ENCODE assay signal across 20 mouse cellular contexts in the genomic region with DNA sequence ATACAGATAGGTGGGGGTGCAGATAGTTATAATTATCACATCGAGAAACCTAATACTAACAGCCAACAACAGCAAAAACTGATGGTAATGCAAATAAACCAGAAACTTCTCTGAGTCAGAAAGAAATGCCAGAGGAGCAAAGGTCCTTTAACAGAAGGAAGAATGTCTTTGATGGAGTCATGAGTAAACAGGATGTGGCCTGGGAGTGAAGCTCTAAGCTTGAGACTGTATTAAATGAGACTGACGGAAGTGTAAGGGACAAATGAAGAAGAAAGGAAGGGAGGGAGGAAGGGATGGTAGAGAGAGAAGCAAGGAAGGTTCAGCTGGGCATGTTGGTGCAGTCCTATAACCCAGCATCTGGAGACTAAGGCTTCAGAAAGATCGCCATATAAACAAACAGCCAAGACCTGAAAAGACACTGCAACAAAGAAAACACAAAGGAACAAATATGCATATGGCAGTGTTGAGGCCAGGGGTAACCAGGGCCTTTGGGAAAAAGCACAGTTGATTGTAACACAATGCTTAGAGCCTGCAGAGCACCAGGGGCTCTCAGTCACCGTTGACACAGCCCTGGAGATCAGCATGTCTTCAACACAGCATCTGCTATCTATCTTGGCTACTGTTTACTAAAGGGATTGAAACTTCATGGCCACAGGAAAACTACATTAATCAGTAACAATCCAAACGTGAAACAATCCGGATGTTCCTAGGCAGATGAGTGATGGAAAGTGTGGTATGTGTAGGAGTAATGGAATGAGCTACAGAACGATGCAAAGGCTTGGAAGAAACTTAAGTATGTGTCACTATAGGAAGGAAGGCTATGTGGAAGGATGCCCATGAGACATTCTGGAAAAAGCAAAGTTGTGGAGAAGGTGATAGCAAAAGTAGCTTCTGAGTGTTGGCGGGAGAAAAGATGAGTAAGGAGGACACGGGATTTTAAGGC.
DNase-seq lines count a peak whose midpoint lies in the region; ATAC-seq and TF ChIP-seq lines count a peak whose summit lies in the region.
"Had no signal": no experiment of that assay in that cellular context is flagged by ENCODE, and none has a peak within 500 bp of the region (broad histone marks: within the 10 kb centered on the region; RNA-seq: fewer than 3 reads in every experiment).

No protein-coding gene starts in this region.

- no peaks in the 10 kb centered on the region for H3K36me3 ChIP-seq in liver, adult 2 months (ENCODE audit: control insufficient read depth, insufficient read depth, low read length)
- H3K36me3 ChIP-seq in liver, embryonic 11.5 days (ENCODE audit: control insufficient read depth, insufficient read depth, low read length): no peaks in the 10 kb centered on the region
- no peaks in the 10 kb centered on the region for H3K36me3 ChIP-seq in stomach, embryonic 15.5 days
- no peaks in the 10 kb centered on the region for H3K36me3 ChIP-seq in forebrain, embryonic 16.5 days (ENCODE audit: control insufficient read depth, insufficient read depth)
- H3K36me3 ChIP-seq: embryonic facial prominence, embryonic 12.5 days; neural tube, embryonic 13.5 days had no signal

- H3K4me3 ChIP-seq in liver, adult 2 months (ENCODE audit: insufficient read depth, low read depth, low read length): no peak overlapping the region
- H3K4me3 ChIP-seq in liver, embryonic 11.5 days (ENCODE audit: low read depth, low read length): no peak overlapping the region
- H3K4me3 ChIP-seq in embryonic fibroblast, embryonic 13.5 days (ENCODE audit: insufficient read depth, low read length): no peak overlapping the region
- no peak overlapping the region for H3K4me3 ChIP-seq in stomach, embryonic 15.5 days (replicated peaks)
- H3K4me3 ChIP-seq in forebrain, embryonic 16.5 days (replicated peaks; ENCODE audit: low read length): no peak overlapping the region
- H3K4me3 ChIP-seq: embryonic facial prominence, embryonic 12.5 days; neural tube, embryonic 13.5 days had no signal

- no peak overlapping the region for H3K9ac ChIP-seq in liver, adult 2 months (ENCODE audit: low read depth, low read length)
- H3K9ac ChIP-seq in liver, embryonic 11.5 days (ENCODE audit: low read depth, low read length): no peak overlapping the region
- no peak overlapping the region for H3K9ac ChIP-seq in stomach, embryonic 15.5 days
- H3K9ac ChIP-seq in forebrain, embryonic 16.5 days (replicated peaks; ENCODE audit: low read depth, low read length): no peak overlapping the region
- H3K9ac ChIP-seq: embryonic facial prominence, embryonic 12.5 days; liver, postnatal 0 days; neural tube, embryonic 13.5 days had no signal

- H3K4me1 ChIP-seq in liver, adult 2 months (ENCODE audit: control insufficient read depth, insufficient read depth, low read length): no peaks in the 10 kb centered on the region
- 0 out of 2 replicates have a peak, but pooled peaks cover 3% of the 10 kb centered on the region for H3K4me1 ChIP-seq in liver, embryonic 11.5 days (replicated peaks; ENCODE audit: control insufficient read depth, insufficient read depth, low read length)
- H3K4me1 ChIP-seq in embryonic fibroblast, embryonic 13.5 days (ENCODE audit: control insufficient read depth, insufficient read depth, low read length): peaks cover 14% of the 10 kb centered on the region
- H3K4me1 ChIP-seq in stomach, embryonic 15.5 days: peaks cover 8% of the 10 kb centered on the region
- peaks cover 7% of the 10 kb centered on the region for H3K4me1 ChIP-seq in forebrain, embryonic 16.5 days (replicated peaks; ENCODE audit: control insufficient read depth, insufficient read depth, low read length)
- H3K4me1 ChIP-seq: embryonic facial prominence, embryonic 12.5 days; neural tube, embryonic 13.5 days had no signal

- ATAC-seq in frontal cortex, adult (ENCODE audit: low TSS enrichment): peak; percentile 44; the same call in 1 of the 2 replicates
- ATAC-seq in liver, embryonic 11.5 days (replicated peaks; ENCODE audit: low FRiP score): no peak
- ATAC-seq in stomach, embryonic 15.5 days (ENCODE audit: insufficient read depth, low FRiP score, low read depth): no peak; the same call in 1 of the 2 replicates
- no peak for ATAC-seq in forebrain, embryonic 16.5 days
- ATAC-seq: forebrain, embryonic 14.5 days; hindbrain, embryonic 16.5 days; liver, postnatal 0 days had no signal

- no peak for TF ChIP-seq POLR2A in liver, adult 2 months (IDR thresholded peaks at IDR 0.05; ENCODE audit: extremely low read depth, insufficient read depth, low read length)
- TF ChIP-seq POLR2A in embryonic fibroblast, embryonic 13.5 days (IDR thresholded peaks at IDR 0.05; ENCODE audit: low read depth, low read length): no peak

- H3K79me2 ChIP-seq in liver, adult 2 months (ENCODE audit: control insufficient read depth, insufficient read depth, low read length): no peaks in the 10 kb centered on the region

- H3K27ac ChIP-seq in liver, adult 2 months (replicated peaks; ENCODE audit: insufficient read depth, low read depth, low read length): no peak overlapping the region; the same call in 1 of the 2 replicates
- no peak overlapping the region for H3K27ac ChIP-seq in liver, embryonic 11.5 days (ENCODE audit: low read depth, low read length)
- H3K27ac ChIP-seq in embryonic fibroblast, embryonic 13.5 days (ENCODE audit: insufficient read depth, low read length): peak overlapping the region; percentile 99
- peak overlapping the region; percentile 55; the same call in 1 of the 2 replicates for H3K27ac ChIP-seq in stomach, embryonic 15.5 days
- no peak overlapping the region for H3K27ac ChIP-seq in forebrain, embryonic 16.5 days (ENCODE audit: low read length)
- H3K27ac ChIP-seq: embryonic facial prominence, embryonic 12.5 days; neural tube, embryonic 13.5 days had no signal

- WGBS in liver, adult 2 months: 50% methylated on average over 9 of the region's 9 CpGs
- 51% methylated on average over 9 of the region's 9 CpGs for WGBS in liver, embryonic 11.5 days
- WGBS in stomach, embryonic 15.5 days: 42% methylated on average over 9 of the region's 9 CpGs
- WGBS in forebrain, embryonic 16.5 days: 81% methylated on average over 9 of the region's 9 CpGs

- no peaks in the 10 kb centered on the region for H3K9me3 ChIP-seq in liver, embryonic 11.5 days (ENCODE audit: control insufficient read depth, low read length)
- no peaks in the 10 kb centered on the region for H3K9me3 ChIP-seq in stomach, embryonic 15.5 days
- no peaks in the 10 kb centered on the region for H3K9me3 ChIP-seq in forebrain, embryonic 16.5 days (ENCODE audit: control insufficient read depth, low read length)
- H3K9me3 ChIP-seq: embryonic facial prominence, embryonic 12.5 days; neural tube, embryonic 13.5 days had no signal

- TF ChIP-seq CTCF in liver, adult 2 months (IDR thresholded peaks at IDR 0.05; ENCODE audit: low read depth, low read length): no peak
- TF ChIP-seq CTCF in embryonic fibroblast, embryonic 13.5 days (IDR thresholded peaks at IDR 0.05; ENCODE audit: borderline replicate concordance, insufficient read depth, low read length): no peak

- H3K27me3 ChIP-seq in liver, adult 2 months (ENCODE audit: control insufficient read depth, insufficient read depth, low read length): no peaks in the 10 kb centered on the region
- H3K27me3 ChIP-seq in liver, embryonic 11.5 days (replicated peaks; ENCODE audit: control insufficient read depth, insufficient read depth, low read length): no peaks in the 10 kb centered on the region
- no peaks in the 10 kb centered on the region for H3K27me3 ChIP-seq in stomach, embryonic 15.5 days (replicated peaks)
- H3K27me3 ChIP-seq in forebrain, embryonic 16.5 days (replicated peaks; ENCODE audit: control insufficient read depth, insufficient read depth, low read length): no peaks in the 10 kb centered on the region
- H3K27me3 ChIP-seq: embryonic facial prominence, embryonic 12.5 days; neural tube, embryonic 13.5 days had no signal

- DNase-seq in frontal cortex, postnatal 14 days (ENCODE audit: low spot score in 2 of 2): no peak
- DNase-seq in liver, adult 2 months (ENCODE audit: extremely low read depth, low read depth, low spot score): peak; percentile 29
- DNase-seq in liver, embryonic 11.5 days (ENCODE audit: low spot score): no peak
- no peak for DNase-seq in thymus, adult 18-20 months
- DNase-seq: B cell, adult 2 months; cerebellum, adult 9-10 months; gastrocnemius, postnatal 36 days; heart, postnatal 14 days; layer of hippocampus, postnatal 36 days; liver, postnatal 0 days; midbrain, embryonic 14.5 days; retina, postnatal 1 day had no signal

- H3K4me2 ChIP-seq in liver, embryonic 11.5 days: no peak overlapping the region
- H3K4me2 ChIP-seq in stomach, embryonic 15.5 days: no peak overlapping the region
- no peak overlapping the region for H3K4me2 ChIP-seq in forebrain, embryonic 16.5 days (ENCODE audit: low read length)
- H3K4me2 ChIP-seq: embryonic facial prominence, embryonic 12.5 days; neural tube, embryonic 13.5 days had no signal

Comparison
In these comparisons a context has a peak if more than half of its experiments do, and no peak if none do; other contexts are left out.
1. H3K27ac ChIP-seq: peak in embryonic fibroblast, embryonic 13.5 days (single experiment) and stomach, embryonic 15.5 days (single experiment); none in liver, adult 2 months (single experiment), liver, embryonic 11.5 days (single experiment) and forebrain, embryonic 16.5 days (single experiment).